Mouse (Mus musculus) mammary gland, adult 2 months (tissue): ENCODE data around the gene Btf3. TPM values are rescaled to one million over a fixed set of nuclear protein-coding genes. Genes with fewer than 3 reads are reported as not detected.

ENCODE experiments used
- polyA plus RNA-seq: library from polyadenylated mRNA; depleted of rRNA; stranded (reverse); fragments of >200 nt; gene quantifications from 2 replicates; pipeline ENCODE4 v1.2.3, GENCODE M21; 2012; ENCODE audit warnings: low replicate concordance; rRNA removed

Gene Btf3
- 97.0 and 141 TPM in 2 replicates for polyA plus RNA-seq

DNA sequence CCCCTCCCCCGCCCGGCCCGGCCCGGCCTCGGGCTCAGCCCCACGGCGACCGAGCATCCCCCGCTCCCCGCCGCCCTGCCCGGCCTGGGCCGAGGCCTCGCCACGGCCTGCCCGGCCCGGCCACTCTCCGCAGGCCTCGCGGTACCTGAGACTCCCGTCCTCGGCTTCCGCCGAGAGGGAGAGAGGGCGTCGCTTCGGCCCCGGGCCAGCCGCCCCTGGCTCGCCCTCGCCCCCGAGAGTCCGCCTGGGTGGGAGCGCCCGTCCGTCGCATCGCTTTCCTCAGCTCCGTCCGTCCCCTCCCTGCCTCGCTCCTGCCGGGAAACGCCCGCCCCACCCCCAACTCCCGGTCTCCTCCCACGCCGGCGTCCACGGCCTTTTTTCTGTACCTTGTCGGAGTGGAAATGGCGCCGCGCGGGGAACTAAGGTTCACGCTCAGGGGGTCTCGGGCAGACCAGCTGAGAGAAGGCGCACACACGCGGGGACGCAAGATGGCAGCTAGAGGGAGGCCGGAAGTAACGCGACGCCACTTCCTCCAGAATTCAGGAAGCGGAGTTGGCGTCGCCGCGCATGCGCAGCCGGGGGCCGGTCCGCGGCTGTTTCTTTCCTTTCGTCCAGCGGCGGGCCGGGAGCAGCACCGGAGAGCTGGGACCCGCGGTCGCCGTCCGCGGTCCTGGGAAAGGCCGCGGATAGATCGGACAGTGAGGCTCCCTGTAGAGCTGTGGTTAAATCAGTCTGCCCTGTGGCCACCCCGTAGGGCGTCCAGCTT, at the start of gene Btf3:
Gene Btf3 (minus strand): TSS at position 527 of the 766 bp plus-strand sequence.

DNA sequence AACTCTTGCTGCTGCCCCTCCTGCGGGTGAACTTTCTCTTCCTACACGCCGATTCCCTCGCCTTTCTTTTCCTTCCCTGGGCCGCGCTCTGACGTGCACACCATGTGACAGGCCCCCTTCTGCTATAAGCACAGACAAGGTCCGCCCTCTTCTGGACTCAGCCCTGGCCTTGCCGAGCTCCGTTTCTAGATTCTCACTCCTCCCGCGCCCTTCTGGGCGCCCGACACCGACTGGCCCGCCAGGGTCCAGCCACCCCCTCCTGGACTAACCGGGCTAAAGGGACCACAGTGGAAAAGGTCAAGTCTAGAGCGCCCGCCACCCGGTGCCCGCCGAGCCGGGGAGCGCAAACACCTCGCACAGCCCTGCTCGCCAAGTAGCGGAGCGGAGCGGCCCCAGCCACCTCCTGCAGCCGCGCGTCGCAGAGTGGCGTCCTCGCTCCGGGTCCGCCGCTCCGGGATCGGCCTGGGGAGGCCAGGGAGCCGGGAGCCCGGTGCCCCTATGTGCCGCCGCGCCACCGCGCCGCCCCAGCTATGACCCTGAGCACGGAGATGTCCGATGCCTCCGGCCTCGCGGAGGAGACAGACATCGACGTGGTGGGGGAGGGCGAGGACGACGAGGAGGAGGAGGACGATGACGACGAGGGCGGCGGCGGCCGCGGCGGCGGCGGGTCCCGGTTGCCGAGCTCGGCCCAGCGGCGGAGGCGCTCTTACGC, 37.4 kb upstream of the Btf3 start, which contains the start of gene Foxd1:
Gene Foxd1 (plus strand): TSS at position 153 of the 712 bp plus-strand sequence.

DNA sequence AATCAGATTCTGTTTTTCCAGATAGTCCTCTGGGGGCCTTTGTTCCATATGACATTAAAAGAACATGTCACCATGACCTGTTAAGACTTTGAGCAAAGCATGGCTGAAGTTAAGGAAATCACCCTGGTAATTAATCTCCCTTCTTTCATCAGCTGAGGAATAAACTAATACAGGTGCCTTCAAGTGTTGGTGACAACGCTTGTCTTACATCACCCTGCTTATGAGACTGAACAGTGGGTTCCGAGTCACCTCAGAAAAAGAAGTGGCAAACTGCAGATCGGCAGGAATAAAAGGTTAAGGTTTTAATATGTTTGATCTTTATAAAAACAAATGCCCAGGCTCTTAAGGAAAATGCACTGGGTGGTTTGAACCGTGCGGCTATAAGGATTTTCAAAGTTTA, 37.1 kb downstream of the Btf3 start, which contains the start of gene Gm21976:
Gene Gm21976 (plus strand): TSS at position 202 of the 400 bp plus-strand sequence.

DNA sequence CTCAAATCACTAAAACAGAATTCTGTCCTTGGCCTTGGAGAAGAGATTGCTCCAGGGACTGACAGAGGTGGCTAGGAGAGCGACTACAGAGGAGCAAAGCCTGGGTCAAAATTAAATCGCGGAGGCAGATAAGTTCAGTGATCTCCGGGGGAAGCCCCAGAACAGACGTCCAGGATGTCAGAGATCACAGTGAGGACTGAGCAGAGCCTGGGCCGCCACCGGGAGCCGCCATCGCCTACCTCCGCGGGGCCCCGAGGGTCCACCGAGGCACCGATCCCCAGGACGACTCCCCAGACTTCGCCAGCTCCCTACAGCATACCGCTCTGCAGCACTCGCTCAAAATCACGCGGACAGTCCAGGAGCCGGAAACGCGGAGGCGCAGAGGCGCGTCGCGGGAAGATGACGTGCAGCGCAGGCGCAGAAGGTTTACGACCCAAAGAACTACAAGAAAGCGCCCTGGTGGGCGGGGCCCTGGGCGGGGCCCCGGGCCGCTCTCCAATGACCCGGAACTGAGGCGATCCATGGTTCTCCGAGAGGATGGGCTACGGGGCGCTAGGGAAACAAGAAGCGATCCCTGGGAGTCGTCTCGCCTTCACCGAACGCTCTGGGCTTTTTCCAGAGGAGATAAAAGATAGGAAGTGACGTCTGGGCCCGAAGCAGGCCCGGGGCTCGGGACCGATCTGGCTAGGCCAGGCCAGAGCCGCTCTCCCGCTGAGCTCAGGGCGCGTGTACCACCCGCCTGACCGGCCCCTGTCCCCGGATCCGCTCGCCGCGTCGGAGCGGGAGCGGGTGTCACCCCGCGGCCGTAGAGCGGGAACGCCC, 54.0 kb downstream of the Btf3 start, which contains the start of the genes Utp15 and Ankra2:
Gene Utp15 (minus strand): TSS at position 406 of the 822 bp plus-strand sequence.
Gene Ankra2 (plus strand): TSS at position 439 of the 822 bp plus-strand sequence.

Other genes with a start within 250 kb of the Btf3 start
- 4.5 and 7.4 TPM in 2 replicates for gene Arhgef28, start 110.6 kb downstream of the Btf3 start, polyA plus RNA-seq
- 4.4 and 8.1 TPM in 2 replicates for gene Utp15, start 54.0 kb downstream of the Btf3 start, polyA plus RNA-seq
- 8.3 and 12.5 TPM in 2 replicates for gene Ankra2, start 53.9 kb downstream of the Btf3 start, polyA plus RNA-seq
- gene Gm21976, start 37.1 kb downstream of the Btf3 start, polyA plus RNA-seq = not detected in 2 replicates
- gene Foxd1, start 37.2 kb upstream of the Btf3 start, polyA plus RNA-seq = 0.06 and 0.17 TPM in 2 replicates
- 0.69 and 1.5 TPM in 2 replicates for gene Gm10320, start 175.0 kb upstream of the Btf3 start, polyA plus RNA-seq